Mouse (Mus musculus) E14TG2a.4 (cell line): ENCODE results near the gene Acsm1.
"Not testable (repeated sequence)": the region's sequence is repeated elsewhere in the genome, so short reads cannot be mapped to it uniquely, and the experiment has no call there.

Source experiments
- CTCF ChIP-seq: conservative IDR thresholded peaks from 2 replicates; pipeline ENCODE4 v1.5.1; 2014; ENCODE audit warnings: low read length
- POU5F1 ChIP-seq: IDR thresholded peaks from 2 replicates; pipeline ENCODE4 v1.6.1; 2014; ENCODE audit warnings: low read length, borderline replicate concordance

DNA sequence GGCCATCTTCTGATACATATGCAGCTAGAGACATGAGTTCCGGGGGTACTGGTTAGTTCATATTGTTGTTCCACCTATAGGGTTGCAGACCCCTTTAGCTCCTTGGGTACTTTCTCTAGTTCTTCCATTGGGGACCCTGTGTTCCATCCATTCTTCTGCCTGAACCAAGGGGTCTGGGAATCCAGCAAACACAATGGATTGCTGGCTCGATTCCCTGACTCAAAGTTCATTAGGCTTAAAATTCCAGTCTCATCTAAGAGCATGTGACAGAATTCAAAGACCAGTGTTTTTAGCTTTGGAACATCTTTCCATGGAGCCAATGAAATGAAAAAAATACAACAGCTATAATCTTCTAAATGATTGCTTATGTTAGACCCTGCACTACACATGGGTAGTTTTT is 44.4 kb upstream of the Acsm1 start:
- TF ChIP-seq CTCF, POU5F1: not testable (repeated sequence)
